Mouse (Mus musculus) kidney, embryonic 16.5 days (tissue): ENCODE data around the gene Slc25a51. TPM values are rescaled to one million over a fixed set of nuclear protein-coding genes. Genes with fewer than 3 reads are reported as not detected.

Source experiments
- ATAC-seq: fragments of 200-750 bp; cut with Nextera tagmentation; 2 replicates; pipeline ENCODE4 v1.8.0; 2017; ENCODE audit warnings: moderate TSS enrichment; ENCODE audit not compliant: low FRiP score, low TSS enrichment
- H3K27ac ChIP-seq: fragments of 300-500 bp; sonication (generic); 2 replicates; pipeline ENCODE4 v1.5.1; 2014; ENCODE audit warnings: low read length
- H3K27me3 ChIP-seq: fragments of 300-500 bp; sonication (generic); 2 replicates; pipeline ENCODE4 v1.6.1; 2014; ENCODE audit warnings: low read length, control low read depth, mixed read lengths; ENCODE audit not compliant: insufficient read depth
- H3K36me3 ChIP-seq: fragments of 300-500 bp; sonication (generic); 2 replicates; pipeline ENCODE4 v1.6.1; 2014; ENCODE audit warnings: low read length, control low read depth, mixed read lengths; ENCODE audit not compliant: insufficient read depth
- H3K4me1 ChIP-seq: fragments of 300-500 bp; sonication (generic); 2 replicates; pipeline ENCODE4 v1.6.1; 2014; ENCODE audit warnings: low read length, control low read depth, mixed read lengths; ENCODE audit not compliant: insufficient read depth
- H3K4me2 ChIP-seq: fragments of 300-500 bp; sonication (generic); replicated peaks from 2 replicates; pipeline ENCODE4 v1.6.1; 2014; ENCODE audit warnings: low read depth, low read length
- H3K4me3 ChIP-seq: fragments of 300-500 bp; sonication (generic); 2 replicates; pipeline ENCODE4 v1.5.1; 2014; ENCODE audit warnings: mild to moderate bottlenecking, low read length
- H3K9ac ChIP-seq: fragments of 300-500 bp; sonication (generic); replicated peaks from 2 replicates; pipeline ENCODE4 v1.6.1; 2014; ENCODE audit warnings: low read length
- H3K9me3 ChIP-seq: fragments of 300-500 bp; sonication (generic); 2 replicates; pipeline ENCODE4 v1.6.1; 2016; ENCODE audit warnings: low read length, control low read depth
- WGBS: fragments of 180-500 bp; shearing (Covaris S2); extraction: QIAGEN DNeasy Blood & Tissue Kit; methylation state at CpG from one replicate; pipeline ENCODE4 v1.1.7; 2014; 5-methylcytosine and 5-hydroxymethylcytosine counted together
- polyA plus RNA-seq: library from polyadenylated mRNA; unstranded; fragments of >200 nt; fragmentation: Nextera tagmentation; extraction: Ambion mirVana; gene quantifications from 2 replicates; pipeline ENCODE4 v1.2.1, GENCODE M21; 2015

The Slc25a51 gene
- polyA plus RNA-seq, 1 experiment from 2014 or later, result 70.6 TPM

GRCm38 (mm10) chr4:45431316-45431715 is 22.8 kb upstream of the Slc25a51 start:
- Histone ChIP-seq H3K27ac (no peak overlapping the region), H3K9me3 (no peaks in the 10 kb centered on the region), H3K36me3 (no peaks in the 10 kb centered on the region), H3K4me1 (peaks cover 36% of the 10 kb centered on the region), H3K4me3 (no peak overlapping the region), H3K4me2 (no peak overlapping the region), H3K27me3 (no peaks in the 10 kb centered on the region), H3K9ac (no peak overlapping the region)
- 81% methylated on average over 3 of the region's 3 CpGs for WGBS
- no peak for ATAC-seq

DNA sequence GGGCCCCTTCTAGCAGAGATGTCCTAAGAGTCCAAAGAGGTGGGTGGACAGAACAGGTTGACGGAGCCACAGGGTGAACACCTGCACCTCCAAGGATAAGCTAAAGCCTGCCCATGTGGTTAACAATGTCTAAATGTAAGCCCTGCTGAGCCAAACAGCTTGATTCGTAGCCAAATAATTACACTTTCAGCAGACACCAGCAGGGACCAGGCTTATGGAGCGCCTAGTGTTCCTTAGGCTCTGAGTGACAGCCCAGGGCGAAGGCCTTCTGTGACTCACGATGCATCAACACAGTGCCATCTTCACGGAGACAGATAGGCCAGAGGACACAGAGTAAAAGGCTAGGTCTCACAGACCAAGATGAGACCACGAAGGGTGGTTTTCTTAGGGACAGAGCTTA is 20.9 kb upstream of the Slc25a51 start:
- no peak for ATAC-seq
- H3K36me3 ChIP-seq, result no peaks in the 10 kb centered on the region
- H3K27me3 ChIP-seq, result no peaks in the 10 kb centered on the region
- H3K4me3 ChIP-seq, result no peak overlapping the region
- H3K9ac ChIP-seq, result no peak overlapping the region
- no peak overlapping the region for H3K27ac ChIP-seq
- H3K4me1 ChIP-seq, result peaks cover 18% of the 10 kb centered on the region
- H3K9me3 ChIP-seq, result no peaks in the 10 kb centered on the region
- 82% methylated on average over 7 of the region's 7 CpGs for WGBS
- H3K4me2 ChIP-seq, result no peak overlapping the region

- H3K4me2 ChIP-seq, result no peak overlapping the region
- H3K27ac ChIP-seq, result no peak overlapping the region
- no peak overlapping the region for H3K9ac ChIP-seq
- H3K4me3 ChIP-seq, result no peak overlapping the region
- peaks cover 12% of the 10 kb centered on the region for H3K4me1 ChIP-seq
- H3K27me3 ChIP-seq, result no peaks in the 10 kb centered on the region
- H3K36me3 ChIP-seq, result no peaks in the 10 kb centered on the region
- 71% methylated on average over 13 of the region's 13 CpGs for WGBS
- no peak for ATAC-seq
- no peaks in the 10 kb centered on the region for H3K9me3 ChIP-seq
Measured at GRCm38 (mm10) chr4:45426724-45427457, 18.3 kb upstream of the Slc25a51 start.

DNA sequence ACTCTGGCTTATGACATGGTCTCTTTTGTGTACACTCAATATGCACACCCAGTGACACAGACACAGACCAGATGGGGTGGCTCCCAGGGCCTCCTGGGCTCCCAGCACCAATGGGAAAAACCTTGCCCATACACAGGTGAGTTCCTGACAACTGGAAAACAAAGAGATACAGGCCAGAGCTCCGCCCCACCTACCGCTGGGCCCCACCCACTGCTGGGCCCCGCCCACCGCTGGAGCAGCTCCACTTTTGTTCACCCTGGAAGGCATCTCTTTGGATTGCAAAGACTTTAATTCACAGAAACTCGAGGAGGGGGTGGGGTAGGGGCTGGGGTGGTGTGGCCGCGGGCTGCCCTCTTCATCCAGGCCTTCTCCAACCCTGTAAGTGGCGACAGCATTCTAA is 14.8 kb upstream of the Slc25a51 start:
- Histone ChIP-seq H3K27me3 (no peaks in the 10 kb centered on the region), H3K4me2 (no peak overlapping the region), H3K36me3 (no peaks in the 10 kb centered on the region), H3K4me3 (no peak overlapping the region), H3K9me3 (no peaks in the 10 kb centered on the region), H3K4me1 (peaks cover 28% of the 10 kb centered on the region), H3K27ac (peak overlapping the region; percentile 44; the same call in 1 of the 2 replicates), H3K9ac (no peak overlapping the region)
- WGBS, result 39% methylated on average over 8 of the region's 8 CpGs
- no peak for ATAC-seq

GRCm38 (mm10) chr4:45422640-45423039 is 14.1 kb upstream of the Slc25a51 start:
- no peaks in the 10 kb centered on the region for H3K9me3 ChIP-seq
- no peak overlapping the region for H3K27ac ChIP-seq

DNA sequence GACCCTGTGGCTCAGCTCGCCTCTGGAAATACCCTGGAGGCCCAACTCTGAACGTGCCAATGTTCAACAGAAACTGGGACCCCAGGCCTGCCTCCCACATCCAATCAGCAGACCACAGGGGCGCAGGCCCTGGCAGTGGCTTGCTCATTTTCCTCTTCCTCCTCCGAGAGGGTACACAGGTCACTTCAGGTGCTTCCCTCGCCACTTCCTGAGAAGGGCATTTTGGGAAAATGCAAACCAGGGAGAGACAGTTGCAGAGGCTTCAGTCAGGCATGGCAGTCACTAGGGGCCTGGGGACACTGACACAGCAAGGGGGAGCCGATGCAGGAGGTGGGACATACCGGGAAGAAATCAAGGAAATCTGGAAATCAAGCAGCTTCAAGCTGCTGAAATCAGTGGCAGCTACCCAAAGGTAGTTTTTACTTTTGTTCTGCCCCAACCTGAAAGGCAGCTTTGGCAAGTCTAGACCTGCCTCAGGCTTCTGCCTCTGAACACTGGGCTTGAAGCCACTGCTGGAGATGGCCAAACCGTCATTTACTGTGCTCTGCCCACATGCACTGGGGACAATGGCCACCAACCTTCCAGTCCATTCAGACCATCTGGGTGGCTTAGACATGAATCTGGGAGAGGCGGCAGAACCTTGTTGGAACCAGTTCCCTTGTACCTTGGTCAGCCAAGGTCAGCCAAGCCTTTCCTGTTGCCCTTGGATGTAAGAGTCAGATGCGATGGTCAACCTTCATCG is 13.1 kb upstream of the Slc25a51 start:
- Histone ChIP-seq H3K9me3 (no peaks in the 10 kb centered on the region), H3K27me3 (no peaks in the 10 kb centered on the region), H3K36me3 (no peaks in the 10 kb centered on the region), H3K4me2 (no peak overlapping the region), H3K9ac (0 out of 2 replicates have a peak overlapping the region, but pooled peaks have one; percentile 15), H3K4me1 (peaks cover 28% of the 10 kb centered on the region), H3K27ac (peak overlapping the region; percentile 70), H3K4me3 (no peak overlapping the region)
- 67% methylated on average over 11 of the region's 11 CpGs for WGBS
- ATAC-seq, result no peak

More at GRCm38 (mm10) chr4:45422640-45423039, 14.1 kb upstream of the Slc25a51 start:
- Histone ChIP-seq H3K4me2 (no peak overlapping the region), H3K36me3 (no peaks in the 10 kb centered on the region), H3K4me3 (no peak overlapping the region), H3K9ac (no peak overlapping the region), H3K4me1 (peaks cover 28% of the 10 kb centered on the region), H3K27me3 (no peaks in the 10 kb centered on the region)
- WGBS, result 78% methylated on average over 10 of the region's 10 CpGs
- ATAC-seq, result no peak

- H3K36me3 ChIP-seq, result no peaks in the 10 kb centered on the region
- H3K27me3 ChIP-seq, result no peaks in the 10 kb centered on the region
- no peaks in the 10 kb centered on the region for H3K9me3 ChIP-seq
- H3K27ac ChIP-seq, result peak overlapping the region; percentile 15; the same call in 1 of the 2 replicates
- H3K9ac ChIP-seq, result no peak overlapping the region
- no peak for ATAC-seq
- peaks cover 28% of the 10 kb centered on the region for H3K4me1 ChIP-seq
- H3K4me2 ChIP-seq, result no peak overlapping the region
- WGBS, result 68% methylated on average over 3 of the region's 3 CpGs
- no peak overlapping the region for H3K4me3 ChIP-seq
Measured at GRCm38 (mm10) chr4:45420733-45421132, 12.2 kb upstream of the Slc25a51 start.

DNA sequence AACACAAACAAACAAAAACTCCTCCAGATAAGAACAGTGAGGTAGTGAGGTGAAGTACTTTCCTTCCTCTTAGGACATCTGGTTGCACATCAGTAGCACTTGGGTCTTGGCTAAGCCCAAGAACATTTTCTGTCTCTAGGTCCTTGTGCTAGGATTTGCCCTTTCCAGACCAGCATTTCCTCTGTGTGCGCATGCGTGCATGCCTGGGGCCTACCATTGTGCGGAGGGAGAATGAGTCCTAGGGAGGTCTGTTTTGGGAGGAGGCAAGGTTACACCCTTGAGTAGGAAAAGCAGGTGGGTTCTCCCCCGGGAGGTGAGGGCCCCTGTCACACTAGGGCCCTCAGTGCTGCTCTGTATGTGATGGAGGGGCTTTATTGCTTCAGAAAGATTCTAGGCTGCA is 10.5 kb upstream of the Slc25a51 start:
- Histone ChIP-seq H3K9ac (no peak overlapping the region), H3K36me3 (no peaks in the 10 kb centered on the region), H3K4me1 (peaks cover 26% of the 10 kb centered on the region), H3K4me3 (no peak overlapping the region), H3K27ac (no peak overlapping the region), H3K4me2 (no peak overlapping the region), H3K9me3 (no peaks in the 10 kb centered on the region), H3K27me3 (no peaks in the 10 kb centered on the region)
- ATAC-seq, result no peak
- WGBS, result 83% methylated on average over 4 of the region's 4 CpGs

- H3K9me3 ChIP-seq, result no peaks in the 10 kb centered on the region
- no peak overlapping the region for H3K4me3 ChIP-seq
- 27% methylated on average over 11 of the region's 11 CpGs for WGBS
- H3K36me3 ChIP-seq, result no peaks in the 10 kb centered on the region
- peak overlapping the region; percentile 5; the same call in 1 of the 2 replicates for H3K4me2 ChIP-seq
- H3K27ac ChIP-seq, result no peak overlapping the region
- peaks cover 20% of the 10 kb centered on the region for H3K4me1 ChIP-seq
- no peak for ATAC-seq
- H3K9ac ChIP-seq, result no peak overlapping the region
- no peaks in the 10 kb centered on the region for H3K27me3 ChIP-seq
Measured at GRCm38 (mm10) chr4:45418229-45418950, 9.8 kb upstream of the Slc25a51 start.
